In genomic region chr6:122765298-122765956, GRCm38 (mm10) we compare ENCODE assay signal across 9 mouse cellular contexts. TPM values are rescaled to one million over a fixed set of nuclear protein-coding genes. Genes with fewer than 3 reads are reported as not detected.
DNase-seq lines count a peak whose midpoint lies in the region; ATAC-seq and TF ChIP-seq lines count a peak whose summit lies in the region.
"Had no signal": no experiment of that assay in that cellular context is flagged by ENCODE, and none has a peak within 500 bp of the region (broad histone marks: within the 10 kb centered on the region; RNA-seq: fewer than 3 reads in every experiment).

No protein-coding gene starts in this region.

- H3K36me3 ChIP-seq in lung, embryonic 15.5 days, result no peaks in the 10 kb centered on the region
- no peaks in the 10 kb centered on the region for H3K36me3 ChIP-seq in forebrain, embryonic 11.5 days (ENCODE audit: control insufficient read depth, insufficient read depth, low read length)
- no peaks in the 10 kb centered on the region for H3K36me3 ChIP-seq in limb, embryonic 11.5 days (ENCODE audit: control insufficient read depth, insufficient read depth, low read length)

- TF ChIP-seq POLR2A in olfactory bulb, adult 2 months (IDR thresholded peaks at IDR 0.05; ENCODE audit: insufficient read depth, low read depth, low read length), result no peak

- peak overlapping the region; percentile 44 for H3K4me3 ChIP-seq in lung, embryonic 15.5 days
- peak overlapping the region; percentile 37 for H3K4me3 ChIP-seq in forebrain, embryonic 11.5 days (ENCODE audit: low read depth, low read length)
- H3K4me3 ChIP-seq in limb, embryonic 11.5 days (ENCODE audit: low read depth, low read length), result peak overlapping the region; percentile 45
- H3K4me3 ChIP-seq in olfactory bulb, adult 2 months (ENCODE audit: insufficient read depth, low read depth, low read length), result peak overlapping the region; percentile 66

- peaks cover 21% of the 10 kb centered on the region; the same call in 1 of the 2 replicates for H3K27me3 ChIP-seq in lung, embryonic 15.5 days
- H3K27me3 ChIP-seq in forebrain, embryonic 11.5 days (ENCODE audit: control insufficient read depth, insufficient read depth, low read length), result 0 out of 2 replicates have a peak, but pooled peaks cover 5% of the 10 kb centered on the region
- H3K27me3 ChIP-seq in limb, embryonic 11.5 days (ENCODE audit: control insufficient read depth, insufficient read depth, low read length), result no peaks in the 10 kb centered on the region

- H3K4me2 ChIP-seq in lung, embryonic 15.5 days, result peak overlapping the region; percentile 94
- H3K4me2 ChIP-seq in forebrain, embryonic 11.5 days (ENCODE audit: low read depth, low read length, severe bottlenecking), result peak overlapping the region; percentile 73
- peak overlapping the region; percentile 85 for H3K4me2 ChIP-seq in limb, embryonic 11.5 days (ENCODE audit: low read depth, severe bottlenecking)

- TF ChIP-seq CTCF in olfactory bulb, adult 2 months (IDR thresholded peaks at IDR 0.05; ENCODE audit: insufficient read depth, low read depth, low read length), result no peak

- no peak overlapping the region for H3K9ac ChIP-seq in lung, embryonic 15.5 days
- peak overlapping the region; percentile 62; the same call in 1 of the 2 replicates for H3K9ac ChIP-seq in forebrain, embryonic 11.5 days (ENCODE audit: low read length)
- H3K9ac ChIP-seq in limb, embryonic 11.5 days (ENCODE audit: low read length), result peak overlapping the region; percentile 50; the same call in 1 of the 2 replicates

- no peak for DNase-seq in lung, adult 18-20 months
- no peak for DNase-seq in forebrain, embryonic 11.5 days (ENCODE audit: low spot score)
- DNase-seq in limb, embryonic 11.5 days (ENCODE audit: low spot score), result no peak
- no peak for DNase-seq in natural killer cell, adult 2 months (ENCODE audit: low spot score in 2 of 2)
- no peak for DNase-seq in gastrocnemius, postnatal 25 days

- no peak overlapping the region for H3K27ac ChIP-seq in lung, embryonic 15.5 days
- H3K27ac ChIP-seq in forebrain, embryonic 11.5 days (ENCODE audit: low read depth, low read length), result no peak overlapping the region; the same call in 1 of the 2 replicates
- H3K27ac ChIP-seq in limb, embryonic 11.5 days (replicated peaks; ENCODE audit: low read depth, low read length), result peak overlapping the region; percentile 63
- H3K27ac ChIP-seq in olfactory bulb, adult 2 months (ENCODE audit: insufficient read depth, low read depth, low read length), result peak overlapping the region; percentile 97
- H3K27ac ChIP-seq: heart, adult 2 months had no signal

- no peak for ATAC-seq in lung, embryonic 15.5 days (ENCODE audit: borderline replicate concordance, extremely low read depth, low FRiP score, low TSS enrichment)
- ATAC-seq in forebrain, embryonic 11.5 days (replicated peaks; ENCODE audit: low FRiP score), result no peak
- ATAC-seq in limb, embryonic 11.5 days (ENCODE audit: insufficient number of reproducible peaks, low FRiP score, low TSS enrichment, low read depth), result no peak

- no peaks in the 10 kb centered on the region for H3K9me3 ChIP-seq in lung, embryonic 15.5 days
- no peaks in the 10 kb centered on the region for H3K9me3 ChIP-seq in forebrain, embryonic 11.5 days (ENCODE audit: control insufficient read depth, low read length)
- H3K9me3 ChIP-seq in limb, embryonic 11.5 days (ENCODE audit: control insufficient read depth, low read length), result no peaks in the 10 kb centered on the region

- peaks cover 15% of the 10 kb centered on the region for H3K4me1 ChIP-seq in lung, embryonic 15.5 days
- peaks cover 6% of the 10 kb centered on the region; the same call in 1 of the 2 replicates for H3K4me1 ChIP-seq in forebrain, embryonic 11.5 days (replicated peaks; ENCODE audit: control insufficient read depth, insufficient read depth, low read length)
- peaks cover 8% of the 10 kb centered on the region for H3K4me1 ChIP-seq in limb, embryonic 11.5 days (ENCODE audit: control insufficient read depth, insufficient read depth, low read length)
- peaks cover 16% of the 10 kb centered on the region for H3K4me1 ChIP-seq in olfactory bulb, adult 2 months (ENCODE audit: control insufficient read depth, insufficient read depth, low read length)

- WGBS in lung, embryonic 15.5 days, result 11% methylated on average over 9 of the region's 9 CpGs
- 2% methylated on average over 9 of the region's 9 CpGs for WGBS in forebrain, embryonic 11.5 days
- 5% methylated on average over 9 of the region's 9 CpGs for WGBS in limb, embryonic 11.5 days
- 12% methylated on average over 9 of the region's 9 CpGs for WGBS in olfactory bulb, adult 2 months

RNA-seq across cellular contexts. Expression of gene Slc2a3, which starts 36.0 kb away (rescaled TPM):
- 7.4 and 8.1 TPM in 2 replicates for polyA plus RNA-seq in lung, embryonic 15.5 days (2015; fragmentation: Nextera tagmentation; extraction: Ambion mirVana)
- 30.3 and 37.6 TPM in 2 replicates for polyA plus RNA-seq in forebrain, embryonic 11.5 days (2014; fragmentation: Nextera tagmentation; extraction: Ambion mirVana)
- 72.9 and 74.1 TPM in 2 replicates for polyA plus RNA-seq in limb, embryonic 11.5 days (2014; fragmentation: Nextera tagmentation; extraction: Ambion mirVana)
- not detected in 2 replicates for polyA plus RNA-seq in olfactory bulb, adult 2 months (2012; ENCODE audit: insufficient read depth, insufficient read length, low replicate concordance, missing spikeins)
- total RNA-seq in gastrocnemius, postnatal 25 days (2021), result 1 to 10 TPM in 1 of 2 experiments, under 1 TPM in 1; 0.88 to 1.4 TPM

RNA-seq across cellular contexts. Expression of gene Foxj2, which starts 54.3 kb away (rescaled TPM):
- polyA plus RNA-seq in lung, embryonic 15.5 days (2015; fragmentation: Nextera tagmentation; extraction: Ambion mirVana), result 5.1 and 5.8 TPM in 2 replicates
- polyA plus RNA-seq in forebrain, embryonic 11.5 days (2014; fragmentation: Nextera tagmentation; extraction: Ambion mirVana), result 5.0 and 5.4 TPM in 2 replicates
- 3.7 and 3.9 TPM in 2 replicates for polyA plus RNA-seq in limb, embryonic 11.5 days (2014; fragmentation: Nextera tagmentation; extraction: Ambion mirVana)
- polyA plus RNA-seq in olfactory bulb, adult 2 months (2012; ENCODE audit: insufficient read depth, insufficient read length, low replicate concordance, missing spikeins), result not detected in 2 replicates
- total RNA-seq in gastrocnemius, postnatal 25 days (2021), result 10 to 100 TPM; 18.4 to 20.9 TPM

RNA-seq across cellular contexts. Expression of gene Nanog, which starts 58.1 kb away (rescaled TPM):
- polyA plus RNA-seq in lung, embryonic 15.5 days (2015; fragmentation: Nextera tagmentation; extraction: Ambion mirVana), result 0.33 and 0.40 TPM in 2 replicates
- 0.31 TPM in 1 of 2 replicates, not detected in the other for polyA plus RNA-seq in forebrain, embryonic 11.5 days (2014; fragmentation: Nextera tagmentation; extraction: Ambion mirVana)
- polyA plus RNA-seq in limb, embryonic 11.5 days (2014; fragmentation: Nextera tagmentation; extraction: Ambion mirVana), result 0.07 and 0.09 TPM in 2 replicates
- not detected in 2 replicates for polyA plus RNA-seq in olfactory bulb, adult 2 months (2012; ENCODE audit: insufficient read depth, insufficient read length, low replicate concordance, missing spikeins)
- not detected for total RNA-seq in gastrocnemius, postnatal 25 days (2021)
- total RNA-seq: adrenal gland, postnatal 14 days; heart, adult 2 months had no signal
- polyA plus RNA-seq: heart, adult 2 months had no signal

Comparison
In these comparisons a context has a peak if more than half of its experiments do, and no peak if none do; other contexts are left out.
1. H3K27ac ChIP-seq: peak in limb, embryonic 11.5 days (single experiment) and olfactory bulb, adult 2 months (single experiment); none in lung, embryonic 15.5 days (single experiment) and forebrain, embryonic 11.5 days (single experiment).
2. Peak in every context shown above with its lines, with median percentiles within 50 percentile points of each other: H3K4me2 ChIP-seq and H3K4me3 ChIP-seq.